Mouse (Mus musculus): ENCODE measurements around the gene Tex44. TPM values are rescaled to one million over a fixed set of nuclear protein-coding genes. Genes with fewer than 3 reads are reported as not detected.

The Tex44 gene
- polyA plus RNA-seq, 1 experiment = 0.74 TPM

- 89% methylated on average over 13 of the region's 13 CpGs for WGBS
- H3K27me3 ChIP-seq (ENCODE audit: control insufficient read depth, insufficient read depth, low read length) = no peaks in the 10 kb centered on the region
- H3K4me1 ChIP-seq (replicated peaks; ENCODE audit: control insufficient read depth, insufficient read depth, low read length) = peaks cover 20% of the 10 kb centered on the region
- TF ChIP-seq CTCF (IDR thresholded peaks at IDR 0.05; ENCODE audit: borderline replicate concordance, control insufficient read depth, extremely low read depth, insufficient read depth, low read length, poor library complexity) (no peak), POLR2A (IDR thresholded peaks at IDR 0.05; ENCODE audit: control insufficient read depth, extremely low read depth, insufficient read depth, low read length, poor library complexity) (no peak)
- H3K4me3 ChIP-seq (ENCODE audit: control insufficient read depth, insufficient read depth, low read length) = no peak overlapping the region
- H3K36me3 ChIP-seq (ENCODE audit: control insufficient read depth, insufficient read depth, low read length) = no peaks in the 10 kb centered on the region
- no peak for DNase-seq
- H3K27ac ChIP-seq (ENCODE audit: control insufficient read depth, insufficient read depth, low read length) = no peak overlapping the region
Measured at GRCm38 (mm10) chr1:86447596-86448171, 21.6 kb downstream of the Tex44 start.

GRCm38 (mm10) chr1:86448272-86448671 is 22.1 kb downstream of the Tex44 start:
- DNase-seq = no peak

GRCm38 (mm10) chr1:86449966-86450365 is 23.8 kb downstream of the Tex44 start:
- 77% methylated on average over 6 of the region's 6 CpGs for WGBS
- Histone ChIP-seq H3K27ac (ENCODE audit: control insufficient read depth, insufficient read depth, low read length) (no peak overlapping the region), H3K4me1 (replicated peaks; ENCODE audit: control insufficient read depth, insufficient read depth, low read length) (0 out of 2 replicates have a peak, but pooled peaks cover 5% of the 10 kb centered on the region), H3K27me3 (ENCODE audit: control insufficient read depth, insufficient read depth, low read length) (no peaks in the 10 kb centered on the region), H3K36me3 (ENCODE audit: control insufficient read depth, insufficient read depth, low read length) (no peaks in the 10 kb centered on the region), H3K4me3 (ENCODE audit: control insufficient read depth, insufficient read depth, low read length) (no peak overlapping the region)
- TF ChIP-seq POLR2A (IDR thresholded peaks at IDR 0.05; ENCODE audit: control insufficient read depth, extremely low read depth, insufficient read depth, low read length, poor library complexity) (no peak), CTCF (IDR thresholded peaks at IDR 0.05; ENCODE audit: borderline replicate concordance, control insufficient read depth, extremely low read depth, insufficient read depth, low read length, poor library complexity) (no peak)
- DNase-seq = no peak

More at GRCm38 (mm10) chr1:86448272-86448671, 22.1 kb downstream of the Tex44 start:
- Histone ChIP-seq H3K4me1 (replicated peaks; ENCODE audit: control insufficient read depth, insufficient read depth, low read length) (peaks cover 15% of the 10 kb centered on the region), H3K27me3 (ENCODE audit: control insufficient read depth, insufficient read depth, low read length) (no peaks in the 10 kb centered on the region), H3K4me3 (ENCODE audit: control insufficient read depth, insufficient read depth, low read length) (no peak overlapping the region), H3K27ac (ENCODE audit: control insufficient read depth, insufficient read depth, low read length) (no peak overlapping the region), H3K36me3 (ENCODE audit: control insufficient read depth, insufficient read depth, low read length) (no peaks in the 10 kb centered on the region)
- 81% methylated on average over 4 of the region's 4 CpGs for WGBS
- TF ChIP-seq CTCF (IDR thresholded peaks at IDR 0.05; ENCODE audit: borderline replicate concordance, control insufficient read depth, extremely low read depth, insufficient read depth, low read length, poor library complexity) (no peak), POLR2A (IDR thresholded peaks at IDR 0.05; ENCODE audit: control insufficient read depth, extremely low read depth, insufficient read depth, low read length, poor library complexity) (no peak)

DNA sequence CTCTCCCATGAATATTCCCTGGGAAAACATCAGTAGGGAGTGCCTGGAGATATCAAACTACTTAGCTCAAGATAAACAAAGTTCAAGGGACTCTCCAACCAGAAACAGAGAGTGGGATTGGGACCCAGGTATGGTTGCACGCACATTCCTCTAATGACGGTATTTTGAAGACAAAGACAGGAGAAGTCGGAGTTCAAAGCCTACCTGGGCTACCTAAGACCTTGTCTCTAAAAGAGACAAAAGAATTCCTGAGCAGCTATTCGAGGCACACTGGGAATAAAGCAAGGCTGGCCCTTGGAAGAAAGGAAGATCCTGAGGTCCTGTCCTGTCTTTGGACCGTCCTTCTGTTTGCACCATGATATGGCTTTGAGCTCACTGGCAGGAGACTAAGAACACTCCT is 26.6 kb downstream of the Tex44 start:
- H3K4me1 ChIP-seq (replicated peaks; ENCODE audit: control insufficient read depth, insufficient read depth, low read length) = 0 out of 2 replicates have a peak, but pooled peaks cover 3% of the 10 kb centered on the region
- H3K27me3 ChIP-seq (ENCODE audit: control insufficient read depth, insufficient read depth, low read length) = no peaks in the 10 kb centered on the region
- H3K27ac ChIP-seq (ENCODE audit: control insufficient read depth, insufficient read depth, low read length) = no peak overlapping the region
- H3K4me3 ChIP-seq (ENCODE audit: control insufficient read depth, insufficient read depth, low read length) = no peak overlapping the region
- no peak for TF ChIP-seq CTCF (IDR thresholded peaks at IDR 0.05; ENCODE audit: borderline replicate concordance, control insufficient read depth, extremely low read depth, insufficient read depth, low read length, poor library complexity)
- TF ChIP-seq POLR2A (IDR thresholded peaks at IDR 0.05; ENCODE audit: control insufficient read depth, extremely low read depth, insufficient read depth, low read length, poor library complexity) = no peak
- WGBS = 95% methylated on average over 5 of the region's 5 CpGs
- DNase-seq = no peak
- no peaks in the 10 kb centered on the region for H3K36me3 ChIP-seq (ENCODE audit: control insufficient read depth, insufficient read depth, low read length)

- Histone ChIP-seq H3K4me1 (replicated peaks; ENCODE audit: control insufficient read depth, insufficient read depth, low read length) (no peaks in the 10 kb centered on the region), H3K27ac (ENCODE audit: control insufficient read depth, insufficient read depth, low read length) (no peak overlapping the region), H3K4me3 (ENCODE audit: control insufficient read depth, insufficient read depth, low read length) (no peak overlapping the region), H3K36me3 (ENCODE audit: control insufficient read depth, insufficient read depth, low read length) (no peaks in the 10 kb centered on the region), H3K27me3 (ENCODE audit: control insufficient read depth, insufficient read depth, low read length) (no peaks in the 10 kb centered on the region)
- 50% methylated on average over 13 of the region's 13 CpGs for WGBS
- no peak for DNase-seq
- TF ChIP-seq CTCF (IDR thresholded peaks at IDR 0.05; ENCODE audit: borderline replicate concordance, control insufficient read depth, extremely low read depth, insufficient read depth, low read length, poor library complexity) = no peak
- no peak for TF ChIP-seq POLR2A (IDR thresholded peaks at IDR 0.05; ENCODE audit: control insufficient read depth, extremely low read depth, insufficient read depth, low read length, poor library complexity)
Measured at GRCm38 (mm10) chr1:86456892-86457581, 30.9 kb downstream of the Tex44 start.

DNA sequence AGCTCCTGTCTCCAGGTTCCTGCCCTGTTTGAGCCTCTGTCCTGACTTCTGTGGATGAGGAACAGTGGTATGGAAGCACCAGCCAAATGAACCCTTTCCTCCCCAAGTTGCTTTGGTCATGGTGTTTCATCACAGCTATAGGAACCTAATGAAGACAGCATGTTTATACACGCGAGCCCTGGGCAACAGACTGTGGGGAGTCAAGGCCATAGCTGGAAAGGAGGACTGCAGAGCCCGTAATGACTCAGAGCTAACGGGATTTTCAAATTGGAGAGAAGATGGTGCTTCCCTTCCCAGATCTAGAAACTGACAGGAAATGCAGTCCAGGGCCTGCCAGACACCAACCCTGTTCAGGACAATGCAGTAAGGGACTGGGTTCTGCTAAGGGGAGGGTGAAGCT is 33.2 kb downstream of the Tex44 start:
- TF ChIP-seq POLR2A (IDR thresholded peaks at IDR 0.05; ENCODE audit: control insufficient read depth, extremely low read depth, insufficient read depth, low read length, poor library complexity) = no peak
- no peak for TF ChIP-seq CTCF (IDR thresholded peaks at IDR 0.05; ENCODE audit: borderline replicate concordance, control insufficient read depth, extremely low read depth, insufficient read depth, low read length, poor library complexity)
- no peak overlapping the region for H3K27ac ChIP-seq (ENCODE audit: control insufficient read depth, insufficient read depth, low read length)
- 92% methylated on average over 4 of the region's 4 CpGs for whole genome bisulfite sequencing
- H3K27me3 ChIP-seq (ENCODE audit: control insufficient read depth, insufficient read depth, low read length) = no peaks in the 10 kb centered on the region
- no peak for DNase-seq
- H3K4me3 ChIP-seq (ENCODE audit: control insufficient read depth, insufficient read depth, low read length) = no peak overlapping the region
- no peaks in the 10 kb centered on the region for H3K4me1 ChIP-seq (replicated peaks; ENCODE audit: control insufficient read depth, insufficient read depth, low read length)
- no peaks in the 10 kb centered on the region for H3K36me3 ChIP-seq (ENCODE audit: control insufficient read depth, insufficient read depth, low read length)

Data from thymus, adult 2 months (tissue).